9 mouse cellular contexts compared by ENCODE assay signal in genomic region chr2:173171470-173171869, GRCm38 (mm10). TPM values are rescaled to one million over a fixed set of nuclear protein-coding genes. Genes with fewer than 3 reads are reported as not detected.
DNase-seq lines count a peak whose midpoint lies in the region; ATAC-seq and TF ChIP-seq lines count a peak whose summit lies in the region.
"Had no signal": no experiment of that assay in that cellular context is flagged by ENCODE, and none has a peak within 500 bp of the region (broad histone marks: within the 10 kb centered on the region; RNA-seq: fewer than 3 reads in every experiment).

No protein-coding gene starts in this region.

- DNase-seq in adrenal gland, adult (ENCODE audit: inconsistent age in 2 of 2, low spot score in 1 of 2), result peak; percentile 80 to 93
- peak; percentile 50 for DNase-seq in forebrain, embryonic 14.5 days (ENCODE audit: low spot score)
- peak; percentile 72 for DNase-seq in hindbrain, postnatal 0 days (ENCODE audit: low spot score)
- no peak for DNase-seq in cerebellum, adult 11 months
- no peak for DNase-seq in layer of hippocampus, postnatal 10 days (ENCODE audit: low spot score in 2 of 2)

- H3K4me3 ChIP-seq in E14TG2a.4 (replicated peaks; ENCODE audit: low read length), result peak overlapping the region; percentile 54
- H3K4me3 ChIP-seq in forebrain, embryonic 14.5 days (ENCODE audit: low read depth, low read length), result peak overlapping the region; percentile 12
- no peak overlapping the region for H3K4me3 ChIP-seq in hindbrain, postnatal 0 days (ENCODE audit: low read length)
- peak overlapping the region; percentile 27 for H3K4me3 ChIP-seq in limb, embryonic 13.5 days
- no peak overlapping the region for H3K4me3 ChIP-seq in neural tube, embryonic 14.5 days (ENCODE audit: low read depth, low read length)

- peak overlapping the region; percentile 22; the same call in 1 of the 2 replicates for H3K9ac ChIP-seq in forebrain, embryonic 14.5 days (ENCODE audit: low read length)
- no peak overlapping the region; the same call in 1 of the 2 replicates for H3K9ac ChIP-seq in hindbrain, postnatal 0 days (replicated peaks; ENCODE audit: low read length)
- H3K9ac ChIP-seq in limb, embryonic 13.5 days, result peak overlapping the region; percentile 54
- H3K9ac ChIP-seq in neural tube, embryonic 14.5 days (replicated peaks; ENCODE audit: low read depth, low read length), result no peak overlapping the region

- no peak for TF ChIP-seq CTCF in E14TG2a.4 (conservative IDR thresholded peaks at IDR 0.05; ENCODE audit: low read length)
- TF ChIP-seq CTCF in hindbrain, postnatal 0 days (IDR thresholded peaks at IDR 0.05; ENCODE audit: low read depth), result no peak

- 3% methylated on average over 30 of the region's 30 CpGs for WGBS in forebrain, embryonic 14.5 days
- under 1% methylated on average over 30 of the region's 30 CpGs for WGBS in hindbrain, postnatal 0 days
- under 1% methylated on average over 30 of the region's 30 CpGs for WGBS in limb, embryonic 13.5 days
- 0% methylated on average over 30 of the region's 30 CpGs for WGBS in neural tube, embryonic 14.5 days

- no peak overlapping the region for H3K27ac ChIP-seq in forebrain, embryonic 14.5 days (ENCODE audit: low read depth, low read length)
- H3K27ac ChIP-seq in hindbrain, postnatal 0 days, result peak overlapping the region; percentile 32; the same call in 1 of the 2 replicates
- H3K27ac ChIP-seq in limb, embryonic 13.5 days, result peak overlapping the region; percentile 97
- H3K27ac ChIP-seq in neural tube, embryonic 14.5 days (ENCODE audit: low read depth, low read length), result peak overlapping the region; percentile 60
- H3K27ac ChIP-seq: macrophage had no signal

- peaks cover 40% of the 10 kb centered on the region for H3K27me3 ChIP-seq in E14TG2a.4 (ENCODE audit: insufficient read depth, low read length)
- 0 out of 2 replicates have a peak, but pooled peaks cover 2% of the 10 kb centered on the region for H3K27me3 ChIP-seq in forebrain, embryonic 14.5 days (replicated peaks; ENCODE audit: control insufficient read depth, insufficient read depth, low read length)
- no peaks in the 10 kb centered on the region for H3K27me3 ChIP-seq in hindbrain, postnatal 0 days (ENCODE audit: insufficient read depth, low read length)
- peaks cover 15% of the 10 kb centered on the region for H3K27me3 ChIP-seq in limb, embryonic 13.5 days
- no peaks in the 10 kb centered on the region for H3K27me3 ChIP-seq in neural tube, embryonic 14.5 days (ENCODE audit: control insufficient read depth, insufficient read depth, low read length)

- no peaks in the 10 kb centered on the region for H3K36me3 ChIP-seq in E14TG2a.4 (ENCODE audit: insufficient read depth, low read length)
- H3K36me3 ChIP-seq in forebrain, embryonic 14.5 days (ENCODE audit: control insufficient read depth, insufficient read depth, low read length), result no peaks in the 10 kb centered on the region
- no peaks in the 10 kb centered on the region for H3K36me3 ChIP-seq in hindbrain, postnatal 0 days (ENCODE audit: insufficient read depth, low read length)
- H3K36me3 ChIP-seq in limb, embryonic 13.5 days, result no peaks in the 10 kb centered on the region
- no peaks in the 10 kb centered on the region for H3K36me3 ChIP-seq in neural tube, embryonic 14.5 days (ENCODE audit: control insufficient read depth, insufficient read depth, low read length)

- H3K4me1 ChIP-seq in E14TG2a.4 (replicated peaks; ENCODE audit: low read depth, low read length), result peaks cover 30% of the 10 kb centered on the region
- peaks cover 16% of the 10 kb centered on the region for H3K4me1 ChIP-seq in forebrain, embryonic 14.5 days (ENCODE audit: control insufficient read depth, insufficient read depth, low read length)
- H3K4me1 ChIP-seq in hindbrain, postnatal 0 days (ENCODE audit: insufficient read depth, low read length), result peaks cover 8% of the 10 kb centered on the region
- H3K4me1 ChIP-seq in limb, embryonic 13.5 days, result peaks cover 55% of the 10 kb centered on the region
- H3K4me1 ChIP-seq in neural tube, embryonic 14.5 days (ENCODE audit: control insufficient read depth, insufficient read depth, low read length), result peaks cover 42% of the 10 kb centered on the region

- H3K4me2 ChIP-seq in forebrain, embryonic 14.5 days (ENCODE audit: low read length), result peak overlapping the region; percentile 47
- peak overlapping the region; percentile 47 for H3K4me2 ChIP-seq in hindbrain, postnatal 0 days (ENCODE audit: low read depth, low read length)
- H3K4me2 ChIP-seq in limb, embryonic 13.5 days (replicated peaks), result peak overlapping the region; percentile 61
- H3K4me2 ChIP-seq in neural tube, embryonic 14.5 days (ENCODE audit: low read depth, low read length), result peak overlapping the region; percentile 23; the same call in 1 of the 2 replicates

- H3K9me3 ChIP-seq in E14TG2a.4 (ENCODE audit: low read length), result peaks cover 11% of the 10 kb centered on the region
- H3K9me3 ChIP-seq in forebrain, embryonic 14.5 days (replicated peaks; ENCODE audit: control insufficient read depth, low read length), result no peaks in the 10 kb centered on the region
- H3K9me3 ChIP-seq in hindbrain, postnatal 0 days (ENCODE audit: low read length), result no peaks in the 10 kb centered on the region
- H3K9me3 ChIP-seq in limb, embryonic 13.5 days, result no peaks in the 10 kb centered on the region
- H3K9me3 ChIP-seq in neural tube, embryonic 14.5 days (ENCODE audit: control insufficient read depth, low read length), result no peaks in the 10 kb centered on the region

- no peak for ATAC-seq in forebrain, embryonic 14.5 days
- ATAC-seq in hindbrain, postnatal 0 days, result peak; percentile 30; the same call in 1 of the 2 replicates
- peak; percentile 45 for ATAC-seq in limb, embryonic 13.5 days (ENCODE audit: low FRiP score, low read depth)
- peak; percentile 68 for ATAC-seq in neural tube, embryonic 14.5 days (ENCODE audit: low read depth)

RNA-seq across cellular contexts. Expression of gene Pck1, which starts 18.6 kb away (rescaled TPM):
- polyA plus RNA-seq in forebrain, embryonic 14.5 days (2014; fragmentation: Nextera tagmentation; extraction: Ambion mirVana), result not detected in 2 replicates
- total RNA-seq in hindbrain, postnatal 0 days (2014; rRNA removed), result 0.21 TPM in 1 of 2 replicates, not detected in the other
- polyA plus RNA-seq in hindbrain, postnatal 0 days (2015; fragmentation: Nextera tagmentation; extraction: Ambion mirVana), result not detected in 2 replicates
- polyA plus RNA-seq in limb, embryonic 13.5 days (2015; fragmentation: Nextera tagmentation; extraction: Ambion mirVana), result not detected in 2 replicates
- polyA plus RNA-seq in neural tube, embryonic 14.5 days (2014; fragmentation: Nextera tagmentation; extraction: Ambion mirVana), result 0.07 and 0.13 TPM in 2 replicates
- total RNA-seq in layer of hippocampus, postnatal 10 days (2021), result not detected
- polyA plus RNA-seq: macrophage had no signal

RNA-seq across cellular contexts. Expression of gene Zbp1, which starts 47.3 kb away (rescaled TPM):
- polyA plus RNA-seq in forebrain, embryonic 14.5 days (2014; fragmentation: Nextera tagmentation; extraction: Ambion mirVana), result not detected in 2 replicates
- not detected in 2 replicates for total RNA-seq in hindbrain, postnatal 0 days (2014; rRNA removed)
- polyA plus RNA-seq in hindbrain, postnatal 0 days (2015; fragmentation: Nextera tagmentation; extraction: Ambion mirVana), result 0.58 and 0.68 TPM in 2 replicates
- polyA plus RNA-seq in limb, embryonic 13.5 days (2015; fragmentation: Nextera tagmentation; extraction: Ambion mirVana), result 0.43 and 0.45 TPM in 2 replicates
- polyA plus RNA-seq in neural tube, embryonic 14.5 days (2014; fragmentation: Nextera tagmentation; extraction: Ambion mirVana), result 0.12 TPM in 1 of 2 replicates, not detected in the other
- total RNA-seq in layer of hippocampus, postnatal 10 days (2021), result not detected

RNA-seq across cellular contexts. Expression of gene Ctcfl, which starts 52.1 kb away (rescaled TPM):
- polyA plus RNA-seq in forebrain, embryonic 14.5 days (2014; fragmentation: Nextera tagmentation; extraction: Ambion mirVana), result not detected in 2 replicates
- not detected in 2 replicates for total RNA-seq in hindbrain, postnatal 0 days (2014; rRNA removed)
- not detected in 2 replicates for polyA plus RNA-seq in hindbrain, postnatal 0 days (2015; fragmentation: Nextera tagmentation; extraction: Ambion mirVana)
- polyA plus RNA-seq in limb, embryonic 13.5 days (2015; fragmentation: Nextera tagmentation; extraction: Ambion mirVana), result 0.13 and 0.15 TPM in 2 replicates
- 0.08 TPM in 1 of 2 replicates, not detected in the other for polyA plus RNA-seq in neural tube, embryonic 14.5 days (2014; fragmentation: Nextera tagmentation; extraction: Ambion mirVana)
- not detected for total RNA-seq in layer of hippocampus, postnatal 10 days (2021)
- polyA plus RNA-seq: macrophage had no signal

Comparison
In these comparisons a context has a peak if more than half of its experiments do, and no peak if none do; other contexts are left out.
1. H3K4me3 ChIP-seq: peak in E14TG2a.4 (single experiment), forebrain, embryonic 14.5 days (single experiment) and limb, embryonic 13.5 days (single experiment); none in hindbrain, postnatal 0 days (single experiment) and neural tube, embryonic 14.5 days (single experiment).
2. DNase-seq: peak in adrenal gland, adult (2 of 2), forebrain, embryonic 14.5 days (single experiment) and hindbrain, postnatal 0 days (single experiment); none in cerebellum, adult 11 months (single experiment) and layer of hippocampus, postnatal 10 days (0 of 2).
3. H3K9ac ChIP-seq: peak in forebrain, embryonic 14.5 days (single experiment) and limb, embryonic 13.5 days (single experiment); none in hindbrain, postnatal 0 days (single experiment) and neural tube, embryonic 14.5 days (single experiment).
4. Peak in every context shown above with its lines, with median percentiles within 50 percentile points of each other: H3K4me2 ChIP-seq.